In the genomic region with DNA sequence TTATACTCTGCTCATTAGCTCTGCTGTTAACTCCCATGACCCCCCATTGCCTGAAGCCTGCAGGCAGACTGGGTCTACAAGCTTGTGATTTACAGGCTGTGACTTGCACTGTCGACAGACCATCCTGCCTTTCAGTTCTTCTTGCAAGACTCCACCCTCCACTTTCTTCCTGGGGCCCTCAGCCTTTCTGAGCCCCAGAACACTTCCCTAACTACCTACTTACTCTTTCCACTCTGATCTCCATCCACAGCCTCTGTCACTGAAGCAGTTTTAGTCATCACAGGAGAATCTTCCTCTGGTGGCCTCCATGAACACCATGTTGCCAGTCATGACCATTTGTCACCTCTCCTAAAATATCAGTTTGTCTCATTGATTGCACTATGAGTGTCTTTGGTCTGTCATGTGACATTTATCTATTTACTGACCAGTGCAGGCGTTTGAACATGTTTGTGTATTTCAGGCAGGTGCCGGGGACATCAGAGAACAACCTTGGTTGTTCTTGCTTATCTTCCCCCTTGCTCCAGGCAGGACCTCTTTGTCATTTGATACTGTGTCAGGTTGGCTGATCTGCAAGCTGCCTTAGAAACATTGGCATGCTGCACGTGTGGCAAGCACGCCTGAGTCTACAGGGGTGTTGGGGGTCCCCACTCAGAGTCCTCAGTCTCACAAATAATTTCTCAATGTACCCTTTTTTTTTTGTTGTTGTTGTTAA, we compare ENCODE assay signal across 8 mouse cellular contexts. TPM values are rescaled to one million over a fixed set of nuclear protein-coding genes. Genes with fewer than 3 reads are reported as not detected.
DNase-seq lines count a peak whose midpoint lies in the region; ATAC-seq lines count a peak whose summit lies in the region.

No protein-coding gene starts in this region.

- H3K36me3 ChIP-seq in heart, embryonic 10.5 days, result peaks cover 29% of the 10 kb centered on the region
- peaks cover 34% of the 10 kb centered on the region for H3K36me3 ChIP-seq in limb, embryonic 12.5 days
- H3K36me3 ChIP-seq in stomach, embryonic 14.5 days (ENCODE audit: control insufficient read depth, insufficient read depth, low read length), result peaks cover 27% of the 10 kb centered on the region

- H3K9me3 ChIP-seq in heart, embryonic 10.5 days, result no peaks in the 10 kb centered on the region
- no peaks in the 10 kb centered on the region for H3K9me3 ChIP-seq in limb, embryonic 12.5 days
- H3K9me3 ChIP-seq in stomach, embryonic 14.5 days (ENCODE audit: control insufficient read depth, low read depth, low read length), result no peaks in the 10 kb centered on the region

- no peaks in the 10 kb centered on the region for H3K27me3 ChIP-seq in heart, embryonic 10.5 days (ENCODE audit: insufficient read depth, poor library complexity, severe bottlenecking)
- no peaks in the 10 kb centered on the region for H3K27me3 ChIP-seq in limb, embryonic 12.5 days
- no peaks in the 10 kb centered on the region for H3K27me3 ChIP-seq in stomach, embryonic 14.5 days (ENCODE audit: control insufficient read depth, insufficient read depth, low read length)

- no peak for ATAC-seq in limb, embryonic 12.5 days (ENCODE audit: insufficient number of reproducible peaks, insufficient read depth, low FRiP score, low TSS enrichment, low read depth)
- no peak for ATAC-seq in stomach, embryonic 14.5 days (ENCODE audit: insufficient number of reproducible peaks, insufficient read depth, low FRiP score, low read depth)

- H3K4me1 ChIP-seq in heart, embryonic 10.5 days, result peaks cover 49% of the 10 kb centered on the region
- H3K4me1 ChIP-seq in limb, embryonic 12.5 days (replicated peaks), result peaks cover 36% of the 10 kb centered on the region
- H3K4me1 ChIP-seq in stomach, embryonic 14.5 days (ENCODE audit: control insufficient read depth, insufficient read depth, low read length), result peaks cover 26% of the 10 kb centered on the region

- H3K9ac ChIP-seq in limb, embryonic 12.5 days (replicated peaks), result no peak overlapping the region
- H3K9ac ChIP-seq in stomach, embryonic 14.5 days (replicated peaks; ENCODE audit: low read depth, low read length), result no peak overlapping the region

- DNase-seq in heart, embryonic 10.5 days (ENCODE audit: low spot score), result no peak
- no peak for DNase-seq in heart, postnatal 4 days
- peak; percentile 30 for DNase-seq in thymus, postnatal 0 days (ENCODE audit: low spot score)
- no peak for DNase-seq in thymus, postnatal 25 days
- DNase-seq in adrenal gland, adult 8-10 months, result no peak
- DNase-seq in right cerebral cortex, postnatal 14 days, result no peak

- WGBS in heart, embryonic 10.5 days, result 22% methylated on average over 5 of the region's 5 CpGs
- 23% methylated on average over 5 of the region's 5 CpGs for WGBS in limb, embryonic 12.5 days
- 25% methylated on average over 5 of the region's 5 CpGs for WGBS in stomach, embryonic 14.5 days

- peak overlapping the region; percentile 19 for H3K27ac ChIP-seq in heart, embryonic 10.5 days
- peak overlapping the region; percentile 67; the same call in 1 of the 2 replicates for H3K27ac ChIP-seq in limb, embryonic 12.5 days
- H3K27ac ChIP-seq in stomach, embryonic 14.5 days (ENCODE audit: low read length), result peak overlapping the region; percentile 76

- no peak overlapping the region for H3K4me3 ChIP-seq in heart, embryonic 10.5 days
- H3K4me3 ChIP-seq in limb, embryonic 12.5 days (replicated peaks), result no peak overlapping the region
- no peak overlapping the region for H3K4me3 ChIP-seq in stomach, embryonic 14.5 days (ENCODE audit: low read depth, low read length)

- no peak overlapping the region for H3K4me2 ChIP-seq in limb, embryonic 12.5 days
- no peak overlapping the region for H3K4me2 ChIP-seq in stomach, embryonic 14.5 days (replicated peaks; ENCODE audit: low read depth, low read length)

RNA-seq across cellular contexts. Expression of gene Btbd2, which starts 6.8 kb away (rescaled TPM):
- polyA plus RNA-seq in heart, embryonic 10.5 days (2016; fragmentation: Nextera tagmentation; extraction: Ambion mirVana), result 59.0 and 69.9 TPM in 2 replicates
- total RNA-seq in heart, postnatal 4 days (2021), result 10 to 100 TPM; 42.2 to 42.4 TPM
- 31.6 and 31.9 TPM in 2 replicates for polyA plus RNA-seq in thymus, postnatal 0 days (2015; fragmentation: Nextera tagmentation; extraction: Ambion mirVana)
- 95.8 and 102 TPM in 2 replicates for polyA plus RNA-seq in limb, embryonic 12.5 days (2016; fragmentation: Nextera tagmentation; extraction: Ambion mirVana)
- polyA plus RNA-seq in stomach, embryonic 14.5 days (2014; fragmentation: Nextera tagmentation; extraction: Ambion mirVana), result 46.3 and 64.2 TPM in 2 replicates
- 10 to 100 TPM; 63.4 to 94.6 (median 79.1) TPM for total RNA-seq in adrenal gland, adult 8-10 months (2022)

RNA-seq across cellular contexts. Expression of gene Mknk2, which starts 14.3 kb away (rescaled TPM):
- polyA plus RNA-seq in heart, embryonic 10.5 days (2016; fragmentation: Nextera tagmentation; extraction: Ambion mirVana), result 90.8 and 92.0 TPM in 2 replicates
- 100 to 1,000 TPM; 105 TPM for total RNA-seq in heart, postnatal 4 days (2021)
- polyA plus RNA-seq in thymus, postnatal 0 days (2015; fragmentation: Nextera tagmentation; extraction: Ambion mirVana), result 119 and 125 TPM in 2 replicates
- 122 and 124 TPM in 2 replicates for polyA plus RNA-seq in limb, embryonic 12.5 days (2016; fragmentation: Nextera tagmentation; extraction: Ambion mirVana)
- polyA plus RNA-seq in stomach, embryonic 14.5 days (2014; fragmentation: Nextera tagmentation; extraction: Ambion mirVana), result 71.3 and 75.5 TPM in 2 replicates
- 100 to 1,000 TPM; 106 to 157 (median 123) TPM for total RNA-seq in adrenal gland, adult 8-10 months (2022)

RNA-seq across cellular contexts. Expression of gene Mob3a, which starts 38.1 kb away (rescaled TPM):
- polyA plus RNA-seq in heart, embryonic 10.5 days (2016; fragmentation: Nextera tagmentation; extraction: Ambion mirVana), result 54.8 and 56.8 TPM in 2 replicates
- 10 to 100 TPM; 12.5 to 13.0 TPM for total RNA-seq in heart, postnatal 4 days (2021)
- 107 and 114 TPM in 2 replicates for polyA plus RNA-seq in thymus, postnatal 0 days (2015; fragmentation: Nextera tagmentation; extraction: Ambion mirVana)
- polyA plus RNA-seq in limb, embryonic 12.5 days (2016; fragmentation: Nextera tagmentation; extraction: Ambion mirVana), result 51.1 and 51.7 TPM in 2 replicates
- polyA plus RNA-seq in stomach, embryonic 14.5 days (2014; fragmentation: Nextera tagmentation; extraction: Ambion mirVana), result 47.9 and 51.1 TPM in 2 replicates
- total RNA-seq in adrenal gland, adult 8-10 months (2022), result 10 to 100 TPM; 16.2 to 33.5 (median 25.7) TPM

RNA-seq across cellular contexts. Expression of gene Izumo4, which starts 38.3 kb away (rescaled TPM):
- 12.8 and 14.4 TPM in 2 replicates for polyA plus RNA-seq in heart, embryonic 10.5 days (2016; fragmentation: Nextera tagmentation; extraction: Ambion mirVana)
- total RNA-seq in heart, postnatal 4 days (2021), result 1 to 10 TPM; 3.2 to 4.6 TPM
- 17.8 and 20.1 TPM in 2 replicates for polyA plus RNA-seq in thymus, postnatal 0 days (2015; fragmentation: Nextera tagmentation; extraction: Ambion mirVana)
- polyA plus RNA-seq in limb, embryonic 12.5 days (2016; fragmentation: Nextera tagmentation; extraction: Ambion mirVana), result 12.5 and 16.5 TPM in 2 replicates
- polyA plus RNA-seq in stomach, embryonic 14.5 days (2014; fragmentation: Nextera tagmentation; extraction: Ambion mirVana), result 16.7 and 18.4 TPM in 2 replicates
- total RNA-seq in adrenal gland, adult 8-10 months (2022), result 10 to 100 TPM; 19.3 to 46.2 (median 33.3) TPM

RNA-seq across cellular contexts. Expression of gene Csnk1g2, which starts 41.0 kb away (rescaled TPM):
- 110 and 150 TPM in 2 replicates for polyA plus RNA-seq in heart, embryonic 10.5 days (2016; fragmentation: Nextera tagmentation; extraction: Ambion mirVana)
- 100 to 1,000 TPM; 142 to 162 TPM for total RNA-seq in heart, postnatal 4 days (2021)
- 153 and 160 TPM in 2 replicates for polyA plus RNA-seq in thymus, postnatal 0 days (2015; fragmentation: Nextera tagmentation; extraction: Ambion mirVana)
- 239 and 260 TPM in 2 replicates for polyA plus RNA-seq in limb, embryonic 12.5 days (2016; fragmentation: Nextera tagmentation; extraction: Ambion mirVana)
- 43.5 and 67.4 TPM in 2 replicates for polyA plus RNA-seq in stomach, embryonic 14.5 days (2014; fragmentation: Nextera tagmentation; extraction: Ambion mirVana)
- 100 to 1,000 TPM; 157 to 173 (median 165) TPM for total RNA-seq in adrenal gland, adult 8-10 months (2022)

Comparison
In these comparisons a context has a peak if more than half of its experiments do, and no peak if none do; other contexts are left out.
1. H3K27ac ChIP-seq: peak in every context shown above with its lines; median percentile 76 in stomach, embryonic 14.5 days; 67 in limb, embryonic 12.5 days; 19 in heart, embryonic 10.5 days.